Mouse (Mus musculus) CH12.LX (cell line): ENCODE measurements around the gene Plekhm1. TPM values are rescaled to one million over a fixed set of nuclear protein-coding genes. Genes with fewer than 3 reads are reported as not detected.

Experiments used
- DNase-seq: peaks from one replicate; pipeline ENCODE4 v3.0.0-alpha.2; 2013; ENCODE audit errors: extremely low read depth
- H3K27ac ChIP-seq: 2 replicates; pipeline ENCODE4 v1.5.1; 2012; ENCODE audit warnings: low read depth, mild to moderate bottlenecking, control low read depth, moderate library complexity; ENCODE audit not compliant: insufficient read depth
- H3K27me3 ChIP-seq: replicated peaks from 2 replicates; pipeline ENCODE3; 2012; ENCODE audit warnings: inconsistent platforms
- H3K36me3 ChIP-seq, 2 experiments: replicated peaks in 1 of 2; 2 replicates each; pipeline versions ENCODE3 to v1.6.1; 2012; ENCODE audit warnings: inconsistent platforms in 1 of 2, low read length in 1 of 2, mild to moderate bottlenecking in 1 of 2, mixed read lengths in 1 of 2, moderate library complexity in 1 of 2; ENCODE audit not compliant: control insufficient read depth in 1 of 2, insufficient read depth in 1 of 2
- H3K4me1 ChIP-seq, 2 experiments: 2 replicates each; pipeline ENCODE4 v1.6.1; 2012; ENCODE audit warnings: inconsistent platforms in 1 of 2, moderate library complexity in 1 of 2; ENCODE audit not compliant: insufficient read depth in 2 of 2, control insufficient read depth in 1 of 2
- H3K4me2 ChIP-seq: 2 replicates; pipeline ENCODE4 v1.6.1; 2012; ENCODE audit warnings: low read depth, mild to moderate bottlenecking, control low read depth; ENCODE audit not compliant: poor library complexity, insufficient read depth, severe bottlenecking
- H3K4me3 ChIP-seq, 3 experiments: fragments of 150-350 bp in 1 of 3; sonication (generic) in 1 of 3; replicated peaks in 1 of 3; 2 replicates each; pipeline versions ENCODE3 to v1.5.1; 2011 to 2012; ENCODE audit warnings: low read depth in 2 of 3, low read length in 2 of 3, mild to moderate bottlenecking in 2 of 3, moderate library complexity in 2 of 3, control low read depth in 1 of 3, improper control_type of control experiment in 1 of 3, inconsistent platforms in 1 of 3, mixed read lengths in 1 of 3; ENCODE audit not compliant: poor library complexity in 1 of 3
- H3K79me2 ChIP-seq: replicated peaks from 2 replicates; pipeline ENCODE4 v1.6.1; 2012; ENCODE audit warnings: mild to moderate bottlenecking, moderate library complexity; ENCODE audit not compliant: control insufficient read depth, poor library complexity, insufficient read depth, severe bottlenecking; ENCODE audit errors: extremely low read depth
- H3K9ac ChIP-seq: 2 replicates; pipeline ENCODE4 v1.6.1; 2012; ENCODE audit warnings: low read depth, mild to moderate bottlenecking, control low read depth, moderate library complexity; ENCODE audit not compliant: insufficient read depth
- H3K9me3 ChIP-seq: replicated peaks from 2 replicates; pipeline ENCODE3; 2012; ENCODE audit warnings: low read length, inconsistent platforms, mixed read lengths
- CHD1 ChIP-seq: IDR thresholded peaks from 2 replicates; pipeline ENCODE4 v1.6.1; 2012; ENCODE audit warnings: low read depth, low read length, improper control_type of control experiment, inconsistent platforms
- E2F4 ChIP-seq: IDR thresholded peaks from 2 replicates; pipeline ENCODE4 v1.6.1; 2011; ENCODE audit warnings: low read depth, low read length, improper control_type of control experiment; ENCODE audit not compliant: insufficient replicate concordance
- EP300 ChIP-seq: IDR thresholded peaks from 2 replicates; pipeline ENCODE4 v1.6.1; 2011; ENCODE audit warnings: low read length, improper control_type of control experiment
- JUN ChIP-seq: IDR thresholded peaks from 2 replicates; pipeline ENCODE4 v1.6.1; 2011; ENCODE audit warnings: low read depth, mild to moderate bottlenecking, low read length, improper control_type of control experiment, moderate library complexity; ENCODE audit not compliant: insufficient read depth
- MAFK ChIP-seq: IDR thresholded peaks from 2 replicates; pipeline ENCODE4 v1.6.1; 2011; ENCODE audit warnings: low read length, improper control_type of control experiment; ENCODE audit not compliant: insufficient replicate concordance
- MAZ ChIP-seq: IDR thresholded peaks from 2 replicates; pipeline ENCODE4 v1.6.1; 2012; ENCODE audit warnings: low read depth, mild to moderate bottlenecking, inconsistent platforms, low read length, improper control_type of control experiment, moderate library complexity
- MYC ChIP-seq: IDR thresholded peaks from 2 replicates; pipeline ENCODE4 v1.6.1; 2011; ENCODE audit warnings: low read depth, mild to moderate bottlenecking, improper control_type of control experiment, low read length
- NRF1 ChIP-seq: IDR thresholded peaks from 2 replicates; pipeline ENCODE4 v1.6.1; 2014; ENCODE audit warnings: low read depth, mild to moderate bottlenecking, inconsistent platforms, low read length, improper control_type of control experiment, moderate library complexity
- POLR2A ChIP-seq: IDR thresholded peaks from 2 replicates; pipeline ENCODE4 v1.6.1; 2011; ENCODE audit warnings: low read depth, mild to moderate bottlenecking, improper control_type of control experiment, low read length
- POLR2AphosphoS2 ChIP-seq: IDR thresholded peaks from 2 replicates; pipeline ENCODE4 v1.6.1; 2011; ENCODE audit warnings: low read depth, low read length, improper control_type of control experiment
- RCOR1 ChIP-seq: conservative IDR thresholded peaks from 2 replicates; pipeline ENCODE4 v1.6.1; 2012; ENCODE audit warnings: low read depth, mild to moderate bottlenecking, inconsistent platforms, low read length, improper control_type of control experiment
- SIN3A ChIP-seq: IDR thresholded peaks from 2 replicates; pipeline ENCODE4 v1.6.1; 2012; ENCODE audit warnings: low read length, improper control_type of control experiment, inconsistent platforms
- TCF12 ChIP-seq: IDR thresholded peaks from 2 replicates; pipeline ENCODE4 v1.6.1; 2014; ENCODE audit warnings: low read depth, mild to moderate bottlenecking, inconsistent platforms, low read length, improper control_type of control experiment
- UBTF ChIP-seq: IDR thresholded peaks from 2 replicates; pipeline ENCODE4 v1.6.1; 2012; ENCODE audit warnings: low read depth, mild to moderate bottlenecking, inconsistent platforms, low read length, improper control_type of control experiment, moderate library complexity
- USF1 ChIP-seq: IDR thresholded peaks from 2 replicates; pipeline ENCODE4 v1.6.1; 2014; ENCODE audit warnings: low read depth, mild to moderate bottlenecking, inconsistent platforms, low read length, improper control_type of control experiment
- ZKSCAN1 ChIP-seq: IDR thresholded peaks from 2 replicates; pipeline ENCODE4 v1.6.1; 2012; ENCODE audit warnings: low read depth, inconsistent platforms, low read length, improper control_type of control experiment, borderline replicate concordance
- dilution Hi-C: fragments of 300-500 bp; cut with MboI; formaldehyde crosslinking; loops from 2 replicates; pipeline ENCODE4 v1.14.3; 2020; ENCODE audit warnings: low sequenced_read_pairs; ENCODE audit not compliant: extremely low pct_unique_long_range_greater_than_20kb, extremely low pct_ligation_motif_present
- in situ Hi-C: fragments of 300-500 bp; cut with MboI; formaldehyde crosslinking; loops from 3 replicates; pipeline ENCODE4 v1.14.3; 2019; ENCODE audit warnings: low sequenced_read_pairs, low pct_ligation_motif_present, low pct_unique_long_range_greater_than_20kb, mixed read lengths
- polyA plus RNA-seq: library from polyadenylated mRNA; unstranded; fragments of >175 nt; gene quantifications from 2 replicates; pipeline ENCODE4 v1.2.1, GENCODE M21; 2012; ENCODE audit warnings: low read depth; ENCODE audit not compliant: insufficient read length
- total RNA-seq, 2 experiments: library from RNA; depleted of rRNA; stranded (reverse); fragments of 300-350 nt in 1 of 2; fragments of >200 nt in 1 of 2; gene quantifications; 2 replicates each; pipeline ENCODE4 v1.2.3; 2012 to 2014

The Plekhm1 gene
- total and polyA plus RNA-seq, 3 experiments = 3.5 to 23.2 (median 5.3) TPM

DNA sequence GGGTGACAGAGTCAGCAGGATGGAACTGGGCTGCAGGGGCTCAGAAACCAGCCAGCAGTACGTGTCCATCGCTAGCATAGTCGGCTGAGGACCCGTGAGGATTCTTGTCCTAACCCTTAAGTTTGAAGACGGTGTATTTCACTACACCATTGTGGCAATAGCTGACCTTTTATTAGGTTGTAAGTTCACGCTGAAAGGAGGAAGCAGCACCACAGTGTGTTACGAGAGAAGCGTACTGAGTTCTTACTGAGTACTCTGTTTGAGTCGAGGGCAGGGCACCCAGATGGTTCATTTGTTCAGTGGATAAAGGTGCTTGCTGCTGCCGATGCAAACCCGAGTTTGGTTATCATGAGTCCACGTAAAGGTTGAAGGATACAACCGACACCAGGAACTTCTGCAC, 7.2 kb upstream of the Plekhm1 start:
- Histone ChIP-seq H3K9me3 (peaks cover 7% of the 10 kb centered on the region), H3K36me3 (no peaks in the 10 kb centered on the region), H3K4me2 (no peak overlapping the region), H3K4me1 (peaks cover 4 to 12% of the 10 kb centered on the region in 2 experiments), H3K27me3 (no peaks in the 10 kb centered on the region), H3K4me3 (no peak overlapping the region)
- dilution Hi-C loops = no loop called here
- in situ Hi-C loops = no loop called here
- TF ChIP-seq JUN (no peak), MAZ (no peak), MYC (no peak), E2F4 (no peak), ZKSCAN1 (no peak), EP300 (no peak), POLR2AphosphoS2 (no peak), POLR2A (no peak), TCF12 (no peak), MAFK (no peak), USF1 (no peak)
- TF ChIP-seq, all 38 proteins: peak for 0
- Histone ChIP-seq H3K79me2 (no peaks in the 10 kb centered on the region), H3K9ac (no peak overlapping the region), H3K27ac (no peak overlapping the region)
- DNase-seq = no peak

DNA sequence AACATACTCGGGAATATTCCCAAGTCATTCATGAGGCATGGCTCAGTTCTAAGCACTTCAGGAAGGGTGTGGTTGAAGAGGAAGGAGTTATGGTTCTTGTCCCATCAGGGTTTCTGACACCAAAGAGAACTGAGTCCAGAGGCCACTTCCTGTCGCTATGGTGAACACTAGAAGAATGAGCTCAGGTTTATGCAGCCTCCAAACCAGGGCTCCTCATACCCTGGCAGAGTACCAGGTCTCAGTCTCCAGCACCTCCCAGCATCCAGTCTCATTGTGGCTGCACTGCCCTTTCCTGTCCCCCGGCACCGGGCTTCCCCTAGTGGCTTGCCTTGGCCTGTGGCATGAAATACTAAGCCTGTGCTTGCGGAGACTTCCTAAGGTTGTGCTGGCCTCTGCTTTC, 6.7 kb upstream of the Plekhm1 start:
- dilution Hi-C loops = no loop called here
- Histone ChIP-seq H3K9ac (no peak overlapping the region), H3K4me1 (peaks cover 6 to 15% of the 10 kb centered on the region in 2 experiments), H3K27me3 (no peaks in the 10 kb centered on the region), H3K27ac (no peak overlapping the region), H3K36me3 (no peaks in the 10 kb centered on the region), H3K9me3 (peaks cover 7% of the 10 kb centered on the region), H3K79me2 (no peaks in the 10 kb centered on the region), H3K4me2 (no peak overlapping the region), H3K4me3 (no peak overlapping the region)
- TF ChIP-seq CHD1 (no peak), UBTF (no peak), MAZ (no peak), MAFK (no peak), RCOR1 (no peak), TCF12 (no peak), NRF1 (no peak), SIN3A (no peak)
- in situ Hi-C loops = no loop called here
- no peak for DNase-seq
